Mouse (Mus musculus) limb, embryonic 14.5 days (tissue): ENCODE measurements around the gene Olfr420. TPM values are rescaled to one million over a fixed set of nuclear protein-coding genes. Genes with fewer than 3 reads are reported as not detected.

Experiments
- ATAC-seq: fragments of 200-750 bp; cut with Nextera tagmentation; 2 replicates; pipeline ENCODE4 v1.8.0; 2017; ENCODE audit warnings: low read depth, moderate number of reproducible peaks, moderate TSS enrichment; ENCODE audit not compliant: low FRiP score
- DNase-seq: peaks from one replicate; pipeline ENCODE4 v3.0.0-alpha.2; 2015; ENCODE audit warnings: low spot score
- H3K27ac ChIP-seq: fragments of 300-500 bp; sonication (generic); replicated peaks from 2 replicates; pipeline ENCODE4 v1.5.1; 2014; ENCODE audit warnings: low read depth, mild to moderate bottlenecking, low read length, moderate library complexity, mixed read lengths
- H3K27me3 ChIP-seq: fragments of 300-500 bp; sonication (generic); 2 replicates; pipeline ENCODE4 v1.6.1; 2014; ENCODE audit warnings: low read length, mixed read lengths; ENCODE audit not compliant: control insufficient read depth, insufficient read depth
- H3K36me3 ChIP-seq: fragments of 300-500 bp; sonication (generic); 2 replicates; pipeline ENCODE4 v1.6.1; 2014; ENCODE audit warnings: mild to moderate bottlenecking, low read length, moderate library complexity, mixed read lengths; ENCODE audit not compliant: control insufficient read depth, insufficient read depth
- H3K4me1 ChIP-seq: fragments of 300-500 bp; sonication (generic); 2 replicates; pipeline ENCODE4 v1.6.1; 2014; ENCODE audit warnings: antibody characterized with exemption, low read length, mixed read lengths; ENCODE audit not compliant: control insufficient read depth, insufficient read depth
- H3K4me2 ChIP-seq: fragments of 300-500 bp; sonication (generic); replicated peaks from 2 replicates; pipeline ENCODE4 v1.6.1; 2014; ENCODE audit warnings: low read depth, mild to moderate bottlenecking, low read length, moderate library complexity; ENCODE audit not compliant: severe bottlenecking
- H3K4me3 ChIP-seq: fragments of 300-500 bp; sonication (generic); replicated peaks from 2 replicates; pipeline ENCODE4 v1.5.1; 2014; ENCODE audit warnings: low read length
- H3K9ac ChIP-seq: fragments of 300-500 bp; sonication (generic); 2 replicates; pipeline ENCODE4 v1.6.1; 2014; ENCODE audit warnings: mild to moderate bottlenecking, low read depth, low read length, moderate library complexity; ENCODE audit not compliant: severe bottlenecking
- H3K9me3 ChIP-seq: fragments of 300-500 bp; sonication (generic); 2 replicates; pipeline ENCODE4 v1.6.1; 2016; ENCODE audit warnings: low read length; ENCODE audit not compliant: control insufficient read depth
- POLR2A ChIP-seq: fragments of 200-500 bp; IDR thresholded peaks from 2 replicates; pipeline ENCODE4 v1.8.0; 2012; ENCODE audit warnings: inconsistent platforms, mild to moderate bottlenecking, moderate library complexity, borderline replicate concordance; ENCODE audit not compliant: insufficient read depth, insufficient read length; ENCODE audit errors: extremely low read depth
- WGBS: fragments of 180-500 bp; shearing (Covaris S2); extraction: QIAGEN DNeasy Blood & Tissue Kit; methylation state at CpG from one replicate; pipeline ENCODE4 v1.1.7; 2014; 5-methylcytosine and 5-hydroxymethylcytosine counted together
- polyA plus RNA-seq, 2 experiments: library from polyadenylated mRNA; depleted of rRNA in 1 of 2; stranded (reverse) in 1 of 2; unstranded in 1 of 2; fragments of >200 nt; fragmentation: Nextera tagmentation in 1 of 2; extraction: Ambion mirVana in 1 of 2; gene quantifications; 2 replicates each; pipeline versions ENCODE4 v1.2.1 to v1.2.3; 2012 to 2014

Olfr420 gene
- polyA plus RNA-seq (2012; rRNA removed) (not detected in 2 replicates), polyA plus RNA-seq (2014; fragmentation: Nextera tagmentation; extraction: Ambion mirVana) (not detected in 2 replicates)

- Histone ChIP-seq H3K9ac (no peak within 1 kb of the TSS), H3K4me1 (no peaks in the 10 kb centered on the region), H3K9me3 (no peaks in the 10 kb centered on the region), H3K36me3 (no peaks in the 10 kb centered on the region), H3K4me2 (no peak within 1 kb of the TSS), H3K27ac (no peak within 1 kb of the TSS), H3K4me3 (no peak within 1 kb of the TSS), H3K27me3 (no peaks in the 10 kb centered on the region)
- WGBS = 87% methylated on average over 1 of the region's 1 CpGs
- ATAC-seq (no peak), DNase-seq (no peak)
- TF ChIP-seq POLR2A = no peak
Measured at GRCm38 (mm10) chr1:174155333-174155732, at the start of gene Olfr420. Gene Olfr420 (plus strand): TSS chr1:174155633.

DNA sequence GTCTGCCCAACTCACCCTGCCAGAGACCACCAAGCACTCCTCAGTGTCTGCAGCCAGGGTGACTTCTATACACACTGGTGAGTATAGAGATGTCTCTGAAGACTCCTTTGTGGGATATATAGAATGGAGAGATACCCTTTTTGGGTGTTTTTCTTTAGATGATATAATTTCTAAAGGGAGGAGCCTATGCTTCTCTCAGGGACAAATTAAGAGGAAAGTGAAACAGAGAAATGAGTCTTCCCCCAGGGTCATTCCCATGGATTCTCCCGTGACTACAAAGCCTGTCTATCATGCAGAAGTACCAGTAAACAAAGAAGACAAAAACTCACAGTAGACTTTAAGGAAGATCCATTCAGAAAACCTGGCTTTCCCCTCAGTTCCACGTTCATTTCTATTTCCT lies 34.4 kb upstream of the Olfr420 start, which contains the start of gene Olfr231:
Gene Olfr231, minus strand, starts transcription at position 101 of the 400 bp plus-strand sequence.
- H3K4me1 ChIP-seq = no peaks in the 10 kb centered on the region
- no peak for TF ChIP-seq POLR2A
- no peak within 1 kb of the TSS for H3K4me3 ChIP-seq
- no peak for ATAC-seq
- no peak within 1 kb of the TSS for H3K9ac ChIP-seq
- H3K4me2 ChIP-seq = no peak within 1 kb of the TSS
- no peaks in the 10 kb centered on the region for H3K9me3 ChIP-seq
- 59% methylated on average over 2 of the region's 2 CpGs for WGBS
- no peaks in the 10 kb centered on the region for H3K27me3 ChIP-seq
- no peaks in the 10 kb centered on the region for H3K36me3 ChIP-seq
- no peak within 1 kb of the TSS for H3K27ac ChIP-seq
- DNase-seq = no peak

GRCm38 (mm10) chr1:174131217-174131616 lies 24.2 kb upstream of the Olfr420 start, which contains the start of gene Olfr424:
Gene Olfr424 (plus strand): TSS chr1:174131517.
- Histone ChIP-seq H3K9me3 (no peaks in the 10 kb centered on the region), H3K4me2 (no peak within 1 kb of the TSS), H3K27ac (no peak within 1 kb of the TSS), H3K4me1 (no peaks in the 10 kb centered on the region), H3K4me3 (no peak within 1 kb of the TSS), H3K36me3 (no peaks in the 10 kb centered on the region), H3K9ac (no peak within 1 kb of the TSS), H3K27me3 (no peaks in the 10 kb centered on the region)
- no peak for TF ChIP-seq POLR2A
- WGBS = 75% methylated on average over 3 of the region's 3 CpGs
- ATAC-seq = no peak
- no peak for DNase-seq

DNA sequence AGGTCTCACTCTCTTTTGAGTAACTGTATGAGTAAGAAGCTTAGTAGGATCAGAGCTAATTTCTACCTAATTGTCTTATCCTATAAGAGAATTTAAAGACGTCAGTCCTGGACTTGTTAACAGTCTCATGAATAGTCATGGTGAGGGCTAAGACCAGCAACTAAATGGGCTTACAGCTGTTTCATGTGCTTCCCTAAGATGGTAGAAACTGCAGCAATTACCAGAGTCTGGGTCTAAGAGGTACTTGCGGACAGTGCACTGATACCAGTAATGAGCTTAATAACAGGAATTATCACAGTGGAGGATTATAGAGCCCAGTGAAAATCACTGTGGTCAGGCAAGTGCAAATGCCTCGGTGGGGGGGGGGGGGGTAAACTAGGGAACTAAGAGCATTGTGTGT lies 23.4 kb upstream of the Olfr420 start:
- no peak overlapping the region for H3K4me3 ChIP-seq

DNA sequence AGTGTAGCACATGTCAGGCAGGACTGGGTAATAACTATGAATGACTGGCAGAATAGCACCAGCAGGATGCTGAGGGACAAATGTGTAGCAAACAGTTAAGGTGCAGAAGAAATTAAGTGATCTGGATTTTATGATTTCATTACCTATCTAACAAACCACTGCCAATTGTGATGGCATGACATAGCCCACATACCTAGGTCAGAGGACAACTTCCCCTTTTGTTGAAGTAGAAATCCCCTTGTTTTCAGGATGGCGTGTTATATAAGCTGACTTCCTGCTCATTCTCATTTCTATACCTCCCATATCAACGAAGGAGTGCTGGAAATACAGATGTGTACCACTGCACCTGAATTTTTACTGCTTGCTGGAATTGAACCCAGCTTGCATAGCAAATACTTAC lies 14.0 kb upstream of the Olfr420 start:
- WGBS = 68% methylated on average over 2 of the region's 2 CpGs
- no peak for TF ChIP-seq POLR2A

More for the DNA sequence above, 23.4 kb upstream of the Olfr420 start:
- DNase-seq (no peak), ATAC-seq (no peak)
- H3K9ac ChIP-seq = no peak overlapping the region
- H3K36me3 ChIP-seq = no peaks in the 10 kb centered on the region
- H3K27ac ChIP-seq = no peak overlapping the region
- H3K9me3 ChIP-seq = no peaks in the 10 kb centered on the region
- 69% methylated on average over 3 of the region's 3 CpGs for WGBS
- H3K27me3 ChIP-seq = no peaks in the 10 kb centered on the region
- no peak for TF ChIP-seq POLR2A
- H3K4me1 ChIP-seq = no peaks in the 10 kb centered on the region
- no peak overlapping the region for H3K4me2 ChIP-seq

More for the DNA sequence above, 14.0 kb upstream of the Olfr420 start:
- no peak overlapping the region for H3K4me2 ChIP-seq
- H3K9ac ChIP-seq = no peak overlapping the region
- ATAC-seq (no peak), DNase-seq (no peak)
- H3K4me3 ChIP-seq = no peak overlapping the region
- no peaks in the 10 kb centered on the region for H3K27me3 ChIP-seq
- no peaks in the 10 kb centered on the region for H3K9me3 ChIP-seq
- no peaks in the 10 kb centered on the region for H3K4me1 ChIP-seq
- no peak overlapping the region for H3K27ac ChIP-seq
- no peaks in the 10 kb centered on the region for H3K36me3 ChIP-seq
